Mouse (Mus musculus): Measurements from ENCODE around the gene Klk13. TPM values are rescaled to one million over a fixed set of nuclear protein-coding genes. Genes with fewer than 3 reads are reported as not detected.

Gene Klk13
- polyA plus RNA-seq, 1 experiment: not detected

GRCm38 (mm10) chr7:43772901-43773300 lies 60.5 kb downstream of the Klk13 start:
- no peak for TF ChIP-seq POLR2A (IDR thresholded peaks at IDR 0.05; ENCODE audit: borderline replicate concordance, insufficient read depth, low read length)
- TF ChIP-seq CTCF (IDR thresholded peaks at IDR 0.05; ENCODE audit: borderline replicate concordance, insufficient read depth, low read depth, low read length): no peak
- H3K4me1 ChIP-seq (ENCODE audit: control insufficient read depth, insufficient read depth, low read length): no peaks in the 10 kb centered on the region
- H3K4me3 ChIP-seq (replicated peaks; ENCODE audit: insufficient read depth, low read depth, low read length): no peak overlapping the region
- no peaks in the 10 kb centered on the region for H3K27me3 ChIP-seq (ENCODE audit: control insufficient read depth, insufficient read depth, low read length)
- DNase-seq: no peak
- no peak overlapping the region for H3K27ac ChIP-seq (ENCODE audit: insufficient read depth, low read length)
- WGBS: 79% methylated on average over 3 of the region's 3 CpGs

DNA sequence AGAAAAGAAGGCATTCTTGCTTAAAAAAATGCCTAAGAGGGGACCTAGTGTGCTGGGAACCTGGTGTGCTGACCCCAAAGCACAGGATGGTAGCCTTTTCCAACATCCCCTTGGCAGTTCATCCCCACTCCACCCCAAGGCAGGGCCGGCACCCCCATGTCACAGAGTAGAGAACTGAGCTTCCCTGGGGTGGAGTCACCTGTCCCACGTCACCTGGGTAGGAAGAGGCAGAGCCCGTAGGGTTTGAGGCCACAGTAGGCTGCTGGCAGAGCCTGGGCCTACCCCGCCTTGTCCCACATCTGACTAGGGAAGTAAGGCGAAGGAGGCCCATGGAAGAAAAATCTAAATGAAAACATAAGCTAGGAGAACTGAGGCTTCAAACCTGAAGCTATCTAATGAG lies 62.0 kb downstream of the Klk13 start, which contains the start of gene Klk11:
Gene Klk11 (plus strand): TSS at position 241 of the 400 bp plus-strand sequence.
- no peak for DNase-seq
- Histone ChIP-seq H3K4me3 (replicated peaks; ENCODE audit: insufficient read depth, low read depth, low read length) (no peak within 1 kb of the TSS), H3K4me1 (ENCODE audit: control insufficient read depth, insufficient read depth, low read length) (no peaks in the 10 kb centered on the region), H3K27ac (ENCODE audit: insufficient read depth, low read length) (no peak within 1 kb of the TSS), H3K27me3 (ENCODE audit: control insufficient read depth, insufficient read depth, low read length) (no peaks in the 10 kb centered on the region)
- 85% methylated on average over 5 of the region's 5 CpGs for WGBS
- TF ChIP-seq CTCF (IDR thresholded peaks at IDR 0.05; ENCODE audit: borderline replicate concordance, insufficient read depth, low read depth, low read length) (no peak), POLR2A (IDR thresholded peaks at IDR 0.05; ENCODE audit: borderline replicate concordance, insufficient read depth, low read length) (no peak)

DNA sequence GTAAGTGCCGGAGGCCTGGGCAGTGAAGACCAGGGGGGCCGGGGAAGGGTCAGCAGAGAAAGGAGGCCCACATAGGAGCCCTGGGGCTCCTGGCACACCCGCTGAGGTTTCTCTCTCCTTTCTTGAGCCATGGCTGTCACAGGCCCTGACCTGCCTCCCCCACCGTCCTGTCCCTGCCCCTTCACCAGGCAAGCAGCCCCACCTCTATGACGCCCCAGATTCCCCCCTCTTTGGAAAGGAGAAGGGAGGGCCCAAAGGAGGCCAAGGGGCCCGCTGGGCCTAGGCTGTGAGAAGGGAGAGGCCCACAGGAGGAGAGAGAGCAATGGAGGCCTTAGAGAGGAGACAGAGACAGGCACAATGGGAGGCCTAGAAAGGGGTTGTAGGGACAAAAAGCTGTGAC lies 62.4 kb downstream of the Klk13 start:
- no peak for DNase-seq
- WGBS: 47% methylated on average over 6 of the region's 6 CpGs
- TF ChIP-seq POLR2A (IDR thresholded peaks at IDR 0.05; ENCODE audit: borderline replicate concordance, insufficient read depth, low read length): no peak
- TF ChIP-seq CTCF (IDR thresholded peaks at IDR 0.05; ENCODE audit: borderline replicate concordance, insufficient read depth, low read depth, low read length): no peak
- Histone ChIP-seq H3K4me3 (replicated peaks; ENCODE audit: insufficient read depth, low read depth, low read length) (no peak overlapping the region), H3K27me3 (ENCODE audit: control insufficient read depth, insufficient read depth, low read length) (no peaks in the 10 kb centered on the region), H3K4me1 (ENCODE audit: control insufficient read depth, insufficient read depth, low read length) (no peaks in the 10 kb centered on the region), H3K27ac (ENCODE audit: insufficient read depth, low read length) (no peak overlapping the region)

DNA sequence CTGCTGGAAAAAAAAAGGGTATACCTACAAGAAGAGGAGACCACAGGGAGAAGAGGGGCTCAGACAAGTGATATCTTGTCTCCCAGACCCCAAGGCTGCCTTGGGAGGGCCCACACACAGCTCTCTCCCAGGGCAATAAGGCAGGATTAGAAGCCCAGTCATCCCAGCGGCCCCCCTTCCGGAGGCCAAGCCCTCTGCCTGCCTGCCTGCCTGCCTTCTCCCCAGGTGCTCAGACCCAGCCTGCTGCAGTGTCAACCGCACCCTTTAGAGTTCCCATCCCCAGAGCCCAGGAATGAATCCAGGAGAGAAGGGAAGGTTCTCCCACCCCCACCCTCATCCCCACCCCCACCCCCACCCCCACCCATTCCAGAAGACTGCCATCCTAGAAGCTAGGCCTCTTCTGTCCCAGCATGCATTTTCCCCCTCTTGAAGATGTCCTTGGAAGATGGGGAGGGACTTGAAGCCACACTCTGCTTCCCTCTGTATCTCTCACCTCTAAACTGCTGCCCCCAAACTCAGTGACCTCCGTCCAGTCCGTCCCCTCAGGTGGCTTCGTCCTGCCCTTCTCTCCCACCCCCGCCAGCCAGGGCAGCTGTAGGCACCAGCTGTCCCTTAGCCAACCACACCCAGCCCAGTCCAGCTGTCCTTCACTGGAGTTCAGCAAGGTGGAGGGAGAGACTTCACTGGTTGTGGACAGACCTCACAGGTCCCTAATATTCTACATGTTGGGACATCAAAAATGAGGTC lies 63.1 kb downstream of the Klk13 start:
- no peak for DNase-seq
- Histone ChIP-seq H3K27me3 (ENCODE audit: control insufficient read depth, insufficient read depth, low read length) (no peaks in the 10 kb centered on the region), H3K4me1 (ENCODE audit: control insufficient read depth, insufficient read depth, low read length) (no peaks in the 10 kb centered on the region), H3K27ac (ENCODE audit: insufficient read depth, low read length) (no peak overlapping the region), H3K4me3 (replicated peaks; ENCODE audit: insufficient read depth, low read depth, low read length) (no peak overlapping the region)
- 48% methylated on average over 7 of the region's 7 CpGs for WGBS
- no peak for TF ChIP-seq CTCF (IDR thresholded peaks at IDR 0.05; ENCODE audit: borderline replicate concordance, insufficient read depth, low read depth, low read length)
- no peak for TF ChIP-seq POLR2A (IDR thresholded peaks at IDR 0.05; ENCODE audit: borderline replicate concordance, insufficient read depth, low read length)

DNA sequence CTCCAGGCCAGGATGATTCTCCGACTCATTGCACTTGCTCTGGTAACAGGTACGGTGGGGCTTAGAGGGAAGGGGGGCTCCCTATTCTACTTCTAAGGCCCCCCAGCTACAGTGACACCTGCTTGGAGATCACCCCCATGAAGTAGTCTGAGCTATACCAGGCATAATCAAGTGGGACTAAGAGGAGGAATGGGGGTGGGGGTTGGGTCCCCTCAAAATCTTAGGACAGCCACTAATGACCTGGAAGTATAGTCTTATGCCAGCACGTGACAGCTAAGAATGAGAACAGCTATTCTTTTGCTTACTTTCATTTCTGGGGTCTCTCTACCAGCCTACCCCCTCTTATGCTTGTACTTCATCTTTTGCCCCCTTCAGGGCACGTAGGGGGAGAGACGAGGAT lies 64.1 kb downstream of the Klk13 start:
- Histone ChIP-seq H3K27me3 (ENCODE audit: control insufficient read depth, insufficient read depth, low read length) (no peaks in the 10 kb centered on the region), H3K27ac (ENCODE audit: insufficient read depth, low read length) (no peak overlapping the region), H3K4me3 (replicated peaks; ENCODE audit: insufficient read depth, low read depth, low read length) (no peak overlapping the region), H3K4me1 (ENCODE audit: control insufficient read depth, insufficient read depth, low read length) (no peaks in the 10 kb centered on the region)
- 81% methylated on average over 5 of the region's 5 CpGs for WGBS
- no peak for TF ChIP-seq POLR2A (IDR thresholded peaks at IDR 0.05; ENCODE audit: borderline replicate concordance, insufficient read depth, low read length)
- no peak for DNase-seq

Other genes with a start within 250 kb of the Klk13 start
- 1.9 and 2.4 TPM in 2 replicates for gene Vsig10l, start 249.4 kb upstream of the Klk13 start, polyA plus RNA-seq (2012; rRNA removed)
- 79.6 and 82.4 TPM in 2 replicates for gene Iglon5, start 222.5 kb upstream of the Klk13 start, polyA plus RNA-seq (2012; rRNA removed)
- not detected in 2 replicates for gene 4931406B18Rik, start 206.6 kb upstream of the Klk13 start, polyA plus RNA-seq (2012; rRNA removed)
- gene Cd33, start 168.1 kb upstream of the Klk13 start, polyA plus RNA-seq (2012; rRNA removed): 1.9 and 2.4 TPM in 2 replicates
- gene Zfp658, start 150.3 kb upstream of the Klk13 start, polyA plus RNA-seq (2012; rRNA removed): 10.3 and 10.9 TPM in 2 replicates
- 11.6 and 13.2 TPM in 2 replicates for gene Zfp719, start 133.0 kb upstream of the Klk13 start, polyA plus RNA-seq (2012; rRNA removed)
- gene Zfp819, start 105.4 kb upstream of the Klk13 start, polyA plus RNA-seq (2012; rRNA removed): 0.05 and 0.10 TPM in 2 replicates
- gene Ceacam18, start 77.9 kb upstream of the Klk13 start, polyA plus RNA-seq (2012; rRNA removed): 0.13 TPM in 1 of 2 replicates, not detected in the other
- gene Siglece, start 52.4 kb upstream of the Klk13 start, polyA plus RNA-seq (2012; rRNA removed): 0.44 and 0.54 TPM in 2 replicates
- gene Ctu1, start 40.6 kb upstream of the Klk13 start, polyA plus RNA-seq (2012; rRNA removed): 9.2 and 10.0 TPM in 2 replicates
- gene Klk14, start 22.1 kb upstream of the Klk13 start, polyA plus RNA-seq (2012; rRNA removed): not detected in 2 replicates
- gene Klk12, start 56.3 kb downstream of the Klk13 start, polyA plus RNA-seq (2012; rRNA removed): not detected in 2 replicates
- not detected in 2 replicates for gene Klk11, start 62.0 kb downstream of the Klk13 start, polyA plus RNA-seq (2012; rRNA removed)
- 0.20 and 0.24 TPM in 2 replicates for gene Klk10, start 68.5 kb downstream of the Klk13 start, polyA plus RNA-seq (2012; rRNA removed)
- 0.07 and 0.11 TPM in 2 replicates for gene Klk9, start 79.3 kb downstream of the Klk13 start, polyA plus RNA-seq (2012; rRNA removed)
- gene Klk8, start 85.0 kb downstream of the Klk13 start, polyA plus RNA-seq (2012; rRNA removed): 1.6 and 1.9 TPM in 2 replicates
- gene Klk7, start 98.7 kb downstream of the Klk13 start, polyA plus RNA-seq (2012; rRNA removed): not detected in 2 replicates
- gene Klk6, start 111.9 kb downstream of the Klk13 start, polyA plus RNA-seq (2012; rRNA removed): 88.4 and 102 TPM in 2 replicates
- gene Klk5, start 129.4 kb downstream of the Klk13 start, polyA plus RNA-seq (2012; rRNA removed): not detected in 2 replicates
- gene Klk4, start 168.6 kb downstream of the Klk13 start, polyA plus RNA-seq (2012; rRNA removed): not detected in 2 replicates
- not detected in 2 replicates for gene Klk15, start 221.2 kb downstream of the Klk13 start, polyA plus RNA-seq (2012; rRNA removed)
- gene Klk1b8, start 238.1 kb downstream of the Klk13 start, polyA plus RNA-seq (2012; rRNA removed): not detected in 2 replicates